Mouse (Mus musculus) erythroblast, adult 5-6 weeks (primary cell): ENCODE measurements around the gene A530064D06Rik. TPM values are rescaled to one million over a fixed set of nuclear protein-coding genes. Genes with fewer than 3 reads are reported as not detected.
"Not testable (repeated sequence)": the region's sequence is repeated elsewhere in the genome, so short reads cannot be mapped to it uniquely, and the experiment has no call there.

Source experiments
- ATAC-seq: replicated peaks from 2 replicates; pipeline ENCODE4 v1.8.0; 2016; ENCODE audit warnings: moderate number of reproducible peaks, mild to moderate bottlenecking, moderate TSS enrichment, inconsistent platforms; ENCODE audit not compliant: poor library complexity, low FRiP score, severe bottlenecking
- total RNA-seq, 2 experiments: library from RNA; stranded (forward) in 1 of 2; stranded (reverse) in 1 of 2; fragments of 150-400 nt in 1 of 2; fragments of 200-764, 138-1000 nt in 1 of 2; gene quantifications; 2 replicates each; pipeline versions ENCODE4 v1.2.3 to v1.2.4; 2015 to 2017; ENCODE audit warnings: low replicate concordance in 2 of 2

A530064D06Rik gene
- total RNA-seq (2015; ENCODE audit: low replicate concordance) (6.5 and 17.7 TPM in 2 replicates), total RNA-seq (2017; ENCODE audit: low replicate concordance) (5.5 and 5.7 TPM in 2 replicates)

- ATAC-seq: not testable (repeated sequence)
These were observed at the start of gene A530064D06Rik for GRCm38 (mm10) chr17:48167103-48167502. Gene A530064D06Rik, minus strand, starts transcription at chr17:48167275.

DNA sequence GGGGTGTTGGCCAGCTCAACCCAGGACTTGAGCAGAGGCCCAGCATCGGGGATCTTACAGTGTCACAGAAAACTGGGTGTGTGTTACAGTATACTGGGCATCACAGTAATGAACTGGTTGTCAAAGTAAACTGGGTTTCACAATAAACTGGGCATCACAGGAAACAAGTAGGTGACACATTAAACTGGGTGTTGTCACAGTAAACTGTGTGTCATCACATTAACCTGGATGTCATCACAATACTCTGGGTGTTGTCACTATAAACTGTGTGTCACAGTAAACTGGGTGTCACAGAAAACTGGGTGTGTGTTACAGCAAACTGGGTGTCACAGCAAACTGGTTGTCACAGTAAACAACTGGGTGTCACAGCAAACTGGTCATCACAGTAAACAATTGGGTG, 48.4 kb upstream of the A530064D06Rik start:
- no peak for ATAC-seq

DNA sequence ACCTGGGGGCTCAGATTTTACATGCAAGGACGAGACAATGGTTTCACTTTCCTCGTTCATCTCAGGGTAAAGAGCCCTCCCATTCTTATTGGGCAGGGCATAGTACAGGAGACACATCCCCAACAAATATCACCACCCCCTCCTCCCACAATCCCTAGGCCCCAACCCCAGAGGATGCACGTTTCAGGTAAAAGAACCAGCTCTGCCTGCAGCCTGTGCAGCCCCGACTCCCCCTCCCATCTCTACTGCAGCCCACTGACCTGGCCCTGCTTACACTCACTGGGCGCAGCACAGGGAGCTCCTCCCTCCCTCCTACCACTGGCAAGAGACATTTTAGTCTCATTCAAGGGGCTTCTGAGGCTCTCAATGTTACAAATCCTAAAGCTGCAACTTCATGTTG, 46.4 kb upstream of the A530064D06Rik start:
- ATAC-seq: no peak

DNA sequence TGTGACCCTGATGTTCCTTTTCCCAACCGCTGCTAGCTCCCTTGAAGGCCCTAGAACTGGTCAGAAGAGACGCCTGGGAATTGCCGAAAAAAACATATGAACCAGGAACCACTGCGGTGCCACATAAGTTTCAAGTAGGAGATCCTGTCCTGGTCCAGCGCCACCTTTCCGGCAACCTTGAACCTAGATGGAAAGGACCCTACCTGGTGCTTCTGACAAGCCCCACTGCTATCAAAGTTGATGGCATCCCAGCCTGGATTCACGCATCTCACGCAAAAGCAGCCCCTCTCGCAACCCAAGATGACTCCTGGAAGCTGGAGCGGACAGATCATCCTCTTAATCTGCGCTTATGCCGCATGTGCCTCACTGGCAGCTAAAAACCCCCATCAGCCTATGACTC, 45.5 kb upstream of the A530064D06Rik start:
- ATAC-seq: no peak

- ATAC-seq: no peak
These were observed 36.0 kb upstream of the A530064D06Rik start for GRCm38 (mm10) chr17:48203086-48203485.

DNA sequence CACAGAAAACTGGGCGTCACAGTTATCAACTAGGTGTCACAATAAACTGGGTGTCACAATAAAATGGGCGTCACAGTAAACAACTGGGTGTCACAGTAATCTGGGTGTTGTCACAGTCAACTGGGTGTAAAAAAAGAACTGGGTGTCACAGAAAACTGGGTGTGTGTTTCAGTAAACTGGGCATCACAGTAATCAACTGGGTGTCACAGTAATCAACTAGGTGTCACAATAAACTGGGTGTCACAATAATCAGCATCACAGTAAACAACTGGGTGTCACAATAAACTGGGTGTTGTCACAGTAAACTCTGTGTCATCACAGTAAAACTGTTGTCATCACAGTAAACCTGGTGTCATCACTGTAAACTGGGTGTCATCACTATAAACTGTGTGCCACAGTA, 25.3 kb upstream of the A530064D06Rik start:
- no peak for ATAC-seq

DNA sequence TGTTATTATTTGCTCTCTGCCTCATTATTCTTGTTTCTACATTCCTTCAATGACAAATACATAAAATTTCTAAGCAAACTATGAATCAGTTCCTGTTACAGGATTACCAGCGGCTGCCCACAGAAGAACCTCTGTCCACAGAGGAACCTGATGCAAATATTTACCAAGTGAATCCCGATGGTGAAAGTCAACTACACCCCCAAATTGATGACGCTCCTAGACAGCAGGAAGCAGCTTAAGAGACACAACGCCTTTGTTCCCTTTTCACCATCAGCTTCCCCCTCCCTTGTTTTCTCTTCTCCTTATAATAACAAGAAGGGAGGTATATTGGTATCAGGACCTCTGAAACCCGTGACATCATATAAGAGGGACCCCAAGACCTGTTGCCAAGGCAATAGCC, 18.2 kb upstream of the A530064D06Rik start:
- no peak for ATAC-seq

DNA sequence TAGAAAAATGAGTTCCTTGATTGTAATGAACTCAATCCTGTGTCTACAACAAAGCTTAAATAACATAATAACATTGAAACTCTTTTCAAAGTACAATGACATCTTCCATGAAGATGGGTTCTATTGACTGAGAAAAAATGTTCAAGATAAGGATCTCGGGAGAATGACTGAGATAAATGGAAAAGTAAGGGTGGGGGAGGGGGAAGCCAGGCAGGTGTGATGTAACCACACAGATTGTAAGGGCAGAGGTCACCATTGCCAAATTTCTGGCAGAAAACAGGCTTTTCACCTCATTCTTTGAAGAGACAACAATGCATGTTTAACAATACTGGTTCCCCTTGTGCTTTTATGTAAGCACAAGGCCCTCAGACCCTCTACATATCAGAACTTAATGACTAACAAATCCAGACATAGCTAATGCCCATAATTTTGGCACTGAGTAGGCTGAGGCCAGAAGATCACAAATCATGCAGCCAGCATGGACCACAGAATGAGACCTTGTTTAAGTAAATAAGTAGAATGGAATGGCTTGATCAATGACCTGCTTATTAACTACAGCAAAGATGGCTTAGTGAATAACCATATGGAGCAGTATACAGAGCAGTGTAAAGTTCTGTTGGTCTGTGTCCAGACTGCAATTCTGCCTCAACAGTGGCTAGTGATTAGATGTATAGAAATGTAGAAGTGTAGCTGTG, 9.5 kb downstream of the A530064D06Rik start:
- no peak for ATAC-seq

DNA sequence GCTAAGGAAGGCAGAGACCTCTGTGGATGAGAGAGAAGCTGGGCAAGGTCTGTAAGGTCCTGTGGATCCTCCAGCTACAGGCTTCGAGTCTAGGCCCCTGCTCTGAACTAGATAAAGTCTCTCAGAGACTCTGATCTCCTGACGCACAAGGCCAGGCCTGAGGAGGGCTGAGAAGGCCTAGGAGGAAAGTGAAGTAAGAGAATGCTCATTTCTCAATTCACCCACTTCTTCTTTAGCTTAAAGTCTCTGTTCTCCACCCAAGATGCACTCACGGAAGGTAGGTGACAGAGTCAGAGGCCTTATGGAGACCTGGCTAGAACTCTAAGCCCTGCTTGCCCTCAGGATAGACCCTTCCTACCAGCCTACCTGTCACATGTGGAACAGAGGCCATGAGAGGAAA, 21.0 kb downstream of the A530064D06Rik start, which contains the start of gene 9830107B12Rik:
Gene 9830107B12Rik, minus strand, starts transcription at position 149 of the 400 bp plus-strand sequence.
- no peak for ATAC-seq

- no peak for ATAC-seq
These were observed 34.3 kb downstream of the A530064D06Rik start for GRCm38 (mm10) chr17:48132810-48133209.

GRCm38 (mm10) chr17:48120456-48120855, 46.6 kb downstream of the A530064D06Rik start:
- no peak for ATAC-seq

GRCm38 (mm10) chr17:48119656-48120055, 47.4 kb downstream of the A530064D06Rik start:
- ATAC-seq: peak; percentile 87

DNA sequence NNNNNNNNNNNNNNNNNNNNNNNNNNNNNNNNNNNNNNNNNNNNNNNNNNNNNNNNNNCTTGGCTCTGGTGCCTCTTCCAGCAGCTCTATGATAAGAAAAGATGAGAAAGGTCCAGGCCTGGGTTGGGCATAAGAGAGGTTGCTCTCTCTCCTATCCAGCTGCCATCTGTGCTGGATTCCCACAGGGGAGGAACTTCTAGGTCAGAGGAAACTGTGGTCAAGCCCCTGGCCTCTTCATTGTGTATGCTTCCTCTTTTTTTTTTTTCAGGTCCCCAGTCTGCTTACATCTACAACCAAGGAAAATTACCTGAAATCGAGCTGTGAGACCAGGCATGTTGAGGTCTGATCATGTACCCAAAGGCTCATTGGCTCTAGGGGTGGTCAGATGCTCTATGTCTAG, 48.5 kb downstream of the A530064D06Rik start:
- ATAC-seq: no peak

- peak; percentile 75; the same call in 1 of the 2 replicates for ATAC-seq
These were observed 56.4 kb downstream of the A530064D06Rik start for GRCm38 (mm10) chr17:48110547-48111287.

GRCm38 (mm10) chr17:48108520-48108919, 58.6 kb downstream of the A530064D06Rik start:
- ATAC-seq: no peak

DNA sequence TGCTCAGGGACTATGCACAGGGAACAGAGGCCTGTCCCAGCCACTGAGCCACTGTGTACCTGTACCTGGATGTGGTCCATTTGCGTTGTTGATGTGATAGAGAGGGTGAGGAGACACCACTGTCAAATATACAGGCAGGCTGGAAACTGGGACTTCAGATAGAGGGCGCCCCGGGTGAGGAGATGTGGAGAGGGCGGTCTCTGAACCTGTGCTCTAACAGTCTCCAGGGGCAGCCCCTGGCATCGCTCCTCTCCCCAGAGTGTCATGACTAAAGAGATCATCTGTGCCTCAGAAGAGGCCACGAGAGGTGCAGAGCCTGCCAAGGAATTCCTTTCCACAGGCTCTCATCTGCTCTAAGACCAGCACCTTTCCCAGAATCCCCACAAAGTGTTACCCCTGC, 59.2 kb downstream of the A530064D06Rik start:
- ATAC-seq: no peak

DNA sequence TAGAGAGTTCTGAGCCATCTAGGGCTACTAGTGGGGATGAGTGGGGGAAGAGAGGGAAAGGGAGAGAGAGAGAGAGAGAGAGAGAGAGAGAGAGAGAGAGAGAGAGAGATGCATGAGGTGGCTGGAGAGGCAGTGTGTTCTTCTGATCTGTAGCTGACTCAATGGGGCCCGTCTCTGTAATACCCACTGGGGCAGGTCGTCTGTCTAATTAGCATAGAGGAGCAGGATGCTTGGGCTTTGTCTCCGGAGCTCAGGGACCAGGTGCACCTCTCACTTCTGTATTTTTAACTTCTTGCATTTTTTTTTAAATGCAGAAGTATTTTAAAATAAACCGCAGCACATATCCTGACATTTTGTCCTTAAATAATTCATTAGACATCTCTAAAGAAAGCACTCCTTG, 59.7 kb downstream of the A530064D06Rik start:
- ATAC-seq: no peak

GRCm38 (mm10) chr17:48100441-48101417, 66.3 kb downstream of the A530064D06Rik start:
- ATAC-seq: peak; percentile 83

GRCm38 (mm10) chr17:48099312-48099711, 67.8 kb downstream of the A530064D06Rik start:
- no peak for ATAC-seq
